Mouse (Mus musculus) heart, postnatal 0 days (tissue): ENCODE measurements around the gene Mlh1.

Source experiments
- CTCF ChIP-seq: IDR thresholded peaks from 2 replicates; pipeline ENCODE4 v1.5.1; 2016; ENCODE audit warnings: antibody characterized with exemption, control low read depth, low read depth
- EP300 ChIP-seq: IDR thresholded peaks from 2 replicates; pipeline ENCODE4 v1.6.1; 2016; ENCODE audit warnings: antibody characterized with exemption, low read depth

GRCm38 (mm10) chr9:111313299-111313698, 41.7 kb upstream of the Mlh1 start:
- TF ChIP-seq EP300, result no peak
- TF ChIP-seq CTCF, result no peak
